Mouse (Mus musculus) inflammation-experienced regulatory T-cells, adult 6 months (primary cell): Measurements from ENCODE around the gene Gfap. TPM values are rescaled to one million over a fixed set of nuclear protein-coding genes. Genes with fewer than 3 reads are reported as not detected.

Experiments
- ATAC-seq: one replicate; pipeline ENCODE4 v1.8.0; 2017
- polyA plus RNA-seq, 3 experiments: library from polyadenylated mRNA; unstranded; fragments of 100-300 nt; shearing (Covaris generic); gene quantifications; one replicate each; pipeline ENCODE4 v1.2.1; 2017

Gene Gfap
- polyA plus RNA-seq, 3 experiments from 2014 or later: not detected

DNA sequence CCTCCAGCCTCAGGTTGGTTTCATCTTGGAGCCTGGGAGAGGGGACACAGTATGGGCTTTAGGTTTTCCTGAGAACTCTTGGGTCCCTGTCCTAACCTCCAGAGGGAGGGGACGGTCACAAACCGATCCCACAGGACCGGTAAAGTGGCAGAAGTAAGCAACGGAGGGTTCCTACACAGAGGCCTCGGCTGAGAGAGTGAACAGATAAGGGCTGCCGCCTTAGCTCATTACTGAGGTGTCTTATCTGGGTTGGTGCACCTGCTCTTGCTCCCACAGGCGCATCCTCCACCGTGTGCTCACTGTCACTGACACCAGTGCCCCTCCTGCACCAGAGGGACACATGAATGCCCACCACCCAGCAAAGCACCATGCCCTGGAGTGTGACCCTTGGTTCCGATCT, 4.9 kb downstream of the Gfap start:
- no peak for ATAC-seq

DNA sequence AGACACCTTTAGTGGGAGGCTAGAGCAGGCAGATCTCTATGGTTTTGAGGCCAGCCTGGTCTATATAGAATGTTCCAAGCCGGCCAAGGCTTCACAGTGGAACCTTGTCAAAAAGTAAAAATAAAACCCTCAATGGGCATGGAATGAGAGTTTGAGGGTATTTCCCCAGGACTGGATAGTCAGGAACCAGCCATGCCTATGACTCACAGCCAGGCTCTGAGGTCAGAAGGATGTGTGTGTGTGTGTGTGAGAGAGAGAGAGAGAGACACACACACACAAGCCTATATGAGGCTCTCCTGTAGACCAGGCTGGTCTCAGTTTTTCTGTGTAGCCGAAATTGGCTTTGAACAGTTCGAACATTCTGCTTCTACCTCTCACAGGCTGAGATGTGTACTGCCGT, 6.0 kb downstream of the Gfap start:
- no peak for ATAC-seq

- ATAC-seq: peak; percentile 56
Observed at GRCm38 (mm10) chr11:102893015-102893651, 7.6 kb downstream of the Gfap start.

DNA sequence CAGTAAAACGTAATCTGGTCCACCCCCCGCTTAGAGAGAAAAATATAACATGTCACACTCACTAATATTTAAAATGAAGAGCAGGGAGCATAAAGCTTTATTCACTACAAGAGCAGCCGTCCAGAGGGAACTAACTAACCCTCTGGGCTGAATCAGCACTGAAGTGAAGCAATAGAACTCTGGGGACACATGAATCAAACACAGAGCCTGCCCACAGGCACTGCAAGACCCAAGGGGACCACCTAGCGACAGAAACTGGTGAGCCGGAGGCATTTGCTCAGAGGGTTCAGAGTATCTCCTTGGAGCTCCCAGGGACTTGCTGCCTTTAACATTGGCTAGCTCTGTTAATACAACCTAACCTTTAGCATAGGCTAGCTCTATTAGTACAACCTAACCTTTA, 10.6 kb downstream of the Gfap start:
- no peak for ATAC-seq

GRCm38 (mm10) chr11:102888135-102888534, 12.6 kb downstream of the Gfap start:
- no peak for ATAC-seq

DNA sequence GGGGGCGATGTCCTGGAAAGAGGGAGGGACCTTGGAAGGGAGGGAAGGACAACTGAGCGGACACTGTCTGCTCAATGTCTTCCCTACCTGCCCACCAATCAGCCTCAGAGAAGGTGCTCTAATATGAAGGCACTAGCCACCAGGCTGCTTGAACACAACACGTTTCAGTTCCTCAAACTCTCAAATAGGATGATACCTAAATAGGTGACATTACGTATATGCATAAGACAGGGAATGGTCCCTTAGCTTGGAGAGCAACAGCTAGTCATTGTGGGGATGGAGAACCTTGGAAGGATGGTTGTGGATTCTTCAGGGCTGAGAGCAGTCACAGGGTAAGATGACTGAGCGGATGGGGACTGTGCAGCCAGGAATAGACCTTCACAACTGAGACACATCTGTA, 13.3 kb downstream of the Gfap start:
- ATAC-seq: no peak

DNA sequence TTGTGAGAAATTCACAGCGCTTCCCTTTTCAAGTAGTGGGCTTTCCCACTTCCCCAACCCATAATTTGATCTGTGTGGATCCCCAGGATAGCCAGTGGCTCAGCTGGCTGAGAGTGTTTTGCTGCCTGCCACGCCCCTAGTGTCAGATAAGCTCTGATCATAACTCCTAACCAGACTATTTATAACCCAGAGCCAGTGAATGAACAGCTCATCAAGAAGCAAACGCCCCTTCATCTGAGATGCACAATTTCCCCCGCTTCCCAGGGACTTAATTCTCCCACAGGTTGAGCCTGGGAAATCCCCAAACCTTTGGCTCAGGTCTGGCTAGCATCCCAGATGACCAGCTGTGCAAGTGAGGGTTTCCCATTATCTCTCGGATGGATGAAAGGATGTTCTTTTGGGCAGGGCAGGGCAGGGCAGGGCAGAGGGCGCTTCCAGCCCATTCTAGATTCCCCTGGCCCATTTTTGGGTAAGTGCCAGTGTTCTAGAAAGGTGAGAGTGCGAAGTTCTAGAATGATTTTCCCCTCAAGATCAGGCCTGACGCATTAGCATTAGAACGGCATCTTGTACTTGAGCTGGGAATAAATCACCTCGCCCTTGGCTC, 16.0 kb downstream of the Gfap start, which contains the start of gene Fam187a:
Gene Fam187a (plus strand): TSS at position 554 of the 604 bp plus-strand sequence.
- ATAC-seq: no peak

GRCm38 (mm10) chr11:102881314-102882198, 19.2 kb downstream of the Gfap start:
- peak; percentile 39 for ATAC-seq

DNA sequence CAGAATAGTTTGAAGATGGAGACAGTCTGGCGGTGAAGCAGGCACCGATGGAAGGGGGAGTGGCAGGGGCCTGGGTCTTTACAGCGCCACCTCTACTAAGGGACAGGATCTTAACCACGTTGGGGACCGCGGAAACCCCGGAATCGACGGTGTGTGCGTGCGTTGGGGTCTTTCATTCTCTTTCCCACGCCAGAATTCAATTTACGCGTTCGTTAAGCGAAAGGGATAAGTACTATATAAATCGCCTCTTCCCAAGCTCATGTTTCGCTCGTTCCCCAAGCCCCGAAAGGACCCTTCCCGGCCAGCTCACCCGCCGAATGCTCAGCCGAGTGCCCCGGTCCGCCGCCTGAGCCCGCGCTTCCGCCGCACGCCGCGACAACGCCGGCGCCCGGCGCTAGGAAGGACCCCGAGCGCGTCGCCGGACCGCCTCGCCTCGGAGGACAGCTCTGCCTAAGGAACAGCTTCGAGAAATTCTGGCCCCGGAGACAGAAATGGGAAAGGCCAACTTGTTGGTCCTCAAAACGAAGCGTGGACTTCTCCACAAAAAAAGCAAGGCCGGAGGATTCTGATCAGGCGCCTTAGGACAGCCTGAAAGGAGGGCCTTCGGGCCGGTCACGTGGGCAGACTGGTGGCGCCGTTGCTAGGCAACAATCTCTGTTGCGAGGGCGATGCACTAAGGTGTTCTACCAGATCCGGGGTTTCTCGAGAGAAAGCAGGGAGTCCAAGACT, 20.0 kb downstream of the Gfap start, which contains the start of the genes Eftud2 and Ccdc103:
Gene Eftud2 (minus strand): TSS at position 401 of the 729 bp plus-strand sequence.
Gene Ccdc103 (plus strand): TSS at position 620 of the 729 bp plus-strand sequence.
- peak; percentile 89 for ATAC-seq

GRCm38 (mm10) chr11:102879558-102879957, 21.2 kb downstream of the Gfap start:
- no peak for ATAC-seq

DNA sequence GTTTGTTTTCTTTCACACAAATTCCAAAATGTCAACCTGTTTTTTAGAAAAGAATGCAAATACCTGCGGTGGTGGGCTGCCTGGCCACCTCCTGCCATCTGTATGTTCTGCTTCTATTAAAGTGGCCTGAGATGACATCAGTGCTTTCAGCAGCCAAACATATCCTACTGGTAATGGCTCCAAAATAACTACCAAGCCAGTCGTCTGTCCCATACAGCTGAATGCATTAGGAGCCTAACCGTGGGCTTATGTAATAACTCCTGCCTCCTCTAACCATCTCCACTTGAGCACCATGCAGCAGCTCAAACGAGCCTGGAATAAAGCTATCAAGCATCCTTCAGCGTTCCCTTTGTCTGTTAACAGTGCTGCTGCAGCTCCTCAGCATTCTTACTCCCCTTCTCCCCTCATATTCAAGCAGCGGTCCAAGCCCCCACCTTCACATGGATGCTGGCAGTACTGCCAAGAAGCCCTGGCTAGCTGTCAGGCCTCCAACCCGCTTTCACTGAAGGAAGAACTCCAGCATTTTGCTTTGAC, 25.8 kb downstream of the Gfap start:
- ATAC-seq: no peak

DNA sequence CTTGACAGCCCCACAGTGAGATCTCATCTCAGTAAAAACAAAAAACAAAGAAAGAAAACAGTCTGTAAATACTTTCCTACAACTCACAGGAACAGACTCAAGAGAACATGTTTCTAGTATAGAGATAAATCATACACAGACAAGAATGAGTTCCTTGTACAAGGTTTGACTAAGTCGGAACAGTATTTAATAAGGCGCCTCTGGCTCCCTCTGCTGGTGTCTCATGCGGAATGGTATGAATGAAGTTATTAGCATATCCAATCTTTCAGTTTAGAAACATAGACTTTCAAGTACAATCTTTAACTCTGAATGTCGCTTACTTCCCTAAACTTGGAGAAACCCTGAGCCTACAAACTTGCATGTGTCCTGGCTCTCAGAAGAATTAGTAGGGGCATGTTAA, 36.4 kb downstream of the Gfap start:
- no peak for ATAC-seq

DNA sequence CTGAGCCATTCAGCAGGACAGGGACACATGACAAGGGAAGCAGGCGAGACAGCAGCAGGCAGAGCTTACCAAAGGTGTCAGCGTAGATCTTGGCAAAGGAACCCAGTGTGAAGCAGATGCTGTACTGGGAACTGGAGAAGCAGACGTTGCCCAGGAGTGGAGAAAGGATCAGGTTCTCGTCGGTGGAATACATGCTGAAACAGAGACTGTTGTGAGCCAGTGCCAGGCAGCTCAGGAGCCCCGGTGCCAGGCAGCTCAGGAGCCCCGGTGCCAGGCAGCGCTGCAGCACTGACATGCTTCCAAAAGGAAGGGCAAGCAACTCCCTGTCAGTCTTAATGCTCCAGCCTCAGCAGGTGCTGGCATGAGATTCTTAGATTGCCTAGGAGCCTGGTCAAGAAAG, 40.8 kb downstream of the Gfap start:
- no peak for ATAC-seq

GRCm38 (mm10) chr11:102858951-102859350, 41.8 kb downstream of the Gfap start:
- ATAC-seq: no peak

GRCm38 (mm10) chr11:102855941-102856340, 44.8 kb downstream of the Gfap start:
- ATAC-seq: no peak

DNA sequence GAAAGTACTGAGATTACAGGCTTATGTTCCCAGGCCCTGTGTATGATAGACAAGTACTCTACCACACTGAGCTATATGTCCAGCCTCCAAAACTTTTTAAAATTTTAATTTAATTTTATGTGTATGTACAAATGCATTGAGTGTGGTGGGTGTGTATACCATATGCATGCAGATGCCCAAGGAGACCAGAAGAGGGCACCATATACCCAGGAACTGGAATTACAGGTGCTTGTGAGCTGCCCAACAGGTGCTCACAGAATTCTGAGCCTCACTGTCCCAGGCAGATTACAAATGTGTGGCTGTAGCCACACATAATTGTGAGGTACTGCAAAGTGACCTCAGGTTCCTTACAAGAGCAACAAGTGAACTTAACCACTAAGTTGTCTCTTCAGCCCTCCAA, 47.0 kb downstream of the Gfap start:
- ATAC-seq: no peak

DNA sequence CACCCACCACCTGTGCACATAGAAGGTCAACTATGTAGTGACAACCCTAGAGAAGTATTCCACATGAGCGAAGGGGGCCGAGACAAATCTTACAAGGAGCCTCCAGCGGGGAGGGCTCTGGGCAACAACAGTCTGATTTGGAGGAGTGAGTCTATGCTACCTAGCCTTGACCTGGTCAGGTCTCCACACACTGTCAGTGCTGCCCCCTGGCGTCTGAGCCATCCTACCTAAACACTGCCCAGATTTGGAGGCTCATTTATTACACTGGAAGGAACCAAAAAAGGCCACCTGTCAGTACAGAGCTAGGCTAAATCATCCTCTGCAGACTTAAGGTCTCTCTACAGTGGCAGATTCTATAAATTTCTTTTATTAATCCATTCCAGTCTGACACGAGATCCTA, 48.8 kb downstream of the Gfap start:
- no peak for ATAC-seq

DNA sequence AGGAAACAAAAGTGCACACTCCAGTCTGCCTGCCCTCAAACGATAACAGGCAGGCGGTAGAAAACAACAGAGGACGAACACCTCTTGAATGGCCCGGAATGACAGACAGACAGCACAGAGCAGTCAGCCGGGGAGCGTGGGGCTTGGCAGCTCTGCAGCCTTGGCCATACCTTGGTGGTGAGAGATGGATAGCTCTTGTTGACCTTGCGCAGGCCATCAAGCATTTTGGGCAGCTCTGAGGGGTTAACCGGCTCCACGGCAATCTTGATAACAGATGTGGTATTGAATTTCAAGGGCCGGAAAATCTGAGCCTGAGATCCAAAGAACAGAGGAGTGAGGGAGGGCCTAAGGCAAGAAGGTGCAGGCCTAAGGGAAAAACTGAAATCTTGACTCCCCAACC, 54.8 kb downstream of the Gfap start:
- ATAC-seq: no peak

DNA sequence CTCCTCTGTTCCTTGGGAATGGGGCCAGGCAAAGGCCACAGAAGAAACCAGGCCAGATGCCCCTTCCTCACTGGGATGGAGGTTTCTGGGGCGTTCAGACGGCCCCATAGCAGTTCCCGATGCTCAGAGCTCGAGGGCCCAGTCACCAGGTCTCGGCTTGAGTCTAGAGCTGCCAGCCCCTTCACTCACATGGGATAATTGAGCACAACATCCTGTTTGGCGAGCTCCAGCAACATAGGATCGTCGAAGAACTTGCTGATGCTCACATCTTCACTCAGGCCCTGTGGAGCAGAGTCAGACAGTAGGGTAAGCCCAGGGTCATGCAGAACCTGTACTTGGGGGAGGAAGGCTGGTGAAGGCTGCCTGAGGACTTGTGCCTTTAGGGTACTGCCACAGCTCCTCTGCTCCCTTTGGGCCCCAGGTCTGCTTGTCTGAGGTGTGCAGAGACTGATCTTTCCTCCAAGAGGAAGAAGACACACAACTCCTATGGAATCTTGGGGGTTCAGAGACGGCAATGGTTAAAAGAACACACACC, 62.0 kb downstream of the Gfap start:
- no peak for ATAC-seq

- no peak for ATAC-seq
Observed at GRCm38 (mm10) chr11:102838126-102838525, 62.6 kb downstream of the Gfap start.

GRCm38 (mm10) chr11:102837385-102837784, 63.3 kb downstream of the Gfap start:
- no peak for ATAC-seq
